In the genomic region with DNA sequence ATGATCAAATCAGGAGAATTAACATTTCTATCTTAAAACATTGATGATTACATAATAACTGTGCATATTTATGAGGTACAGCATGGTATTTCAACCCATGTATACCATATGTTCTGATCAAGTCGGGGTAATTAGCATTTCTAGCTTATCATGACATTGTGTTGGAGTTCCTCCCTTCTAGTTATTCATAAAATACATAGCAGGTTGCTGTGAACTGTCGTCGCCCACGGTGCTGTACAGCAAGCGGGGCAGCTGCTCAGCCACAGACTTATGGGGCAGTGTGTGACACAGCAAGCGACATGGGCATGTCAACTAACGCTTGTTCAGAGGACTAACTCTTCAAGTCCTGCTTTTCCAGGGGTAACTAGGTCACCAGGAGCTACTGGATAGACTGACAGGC, we compare ENCODE assay signal across 20 mouse cellular contexts.
DNase-seq lines count a peak whose midpoint lies in the region; ATAC-seq and TF ChIP-seq lines count a peak whose summit lies in the region.
"Had no signal": no experiment of that assay in that cellular context is flagged by ENCODE, and none has a peak within 500 bp of the region (broad histone marks: within the 10 kb centered on the region; RNA-seq: fewer than 3 reads in every experiment).

No protein-coding gene starts in this region.

- peak; percentile 22 to 42 for DNase-seq in frontal cortex, adult 2 months (ENCODE audit: extremely low spot score in 1 of 2, low spot score in 1 of 2)
- DNase-seq in frontal cortex, postnatal 14 days (ENCODE audit: low spot score in 2 of 2), result no peak
- peak; percentile 15 for DNase-seq in right cerebral cortex, postnatal 14 days
- no peak for DNase-seq in right cerebral cortex, postnatal 36 days (ENCODE audit: low spot score in 2 of 2)
- DNase-seq in layer of hippocampus, adult 18-20 months (ENCODE audit: low spot score in 2 of 2), result peak; percentile 28 to 71
- DNase-seq in layer of hippocampus, adult 9-11 months, result peak; percentile 67
- DNase-seq: adrenal gland, adult 8-10 months; adrenal gland, postnatal 36 days; cerebellum, adult 11 months; cerebellum, adult 9-10 months; cerebellum, postnatal 25 days; gastrocnemius, postnatal 10 days; heart, adult 18-20 months; heart, postnatal 10 days had no signal

- no peaks in the 10 kb centered on the region for H3K4me1 ChIP-seq in intestine, postnatal 0 days (replicated peaks; ENCODE audit: control insufficient read depth, insufficient read depth, low read length)
- H3K4me1 ChIP-seq: embryonic facial prominence, embryonic 12.5 days; forebrain, embryonic 12.5 days; heart, embryonic 10.5 days; hindbrain, embryonic 13.5 days had no signal

- no peak overlapping the region for H3K4me3 ChIP-seq in intestine, postnatal 0 days (ENCODE audit: low read depth, low read length)
- H3K4me3 ChIP-seq: embryonic facial prominence, embryonic 12.5 days; forebrain, embryonic 12.5 days; heart, embryonic 10.5 days; hindbrain, embryonic 13.5 days had no signal

- no peaks in the 10 kb centered on the region for H3K36me3 ChIP-seq in intestine, postnatal 0 days (ENCODE audit: control insufficient read depth, insufficient read depth)
- H3K36me3 ChIP-seq: embryonic facial prominence, embryonic 12.5 days; forebrain, embryonic 12.5 days; heart, embryonic 10.5 days; hindbrain, embryonic 13.5 days had no signal

- H3K27ac ChIP-seq in intestine, postnatal 0 days (ENCODE audit: low read depth, low read length), result no peak overlapping the region
- H3K27ac ChIP-seq: embryonic facial prominence, embryonic 12.5 days; forebrain, embryonic 12.5 days; heart, embryonic 10.5 days; hindbrain, embryonic 13.5 days; hindbrain, postnatal 0 days had no signal

- 87% methylated on average over 7 of the region's 7 CpGs for WGBS in intestine, postnatal 0 days

- no peak for ATAC-seq in intestine, postnatal 0 days
- ATAC-seq: hindbrain, postnatal 0 days had no signal

- no peaks in the 10 kb centered on the region for H3K9me3 ChIP-seq in intestine, postnatal 0 days (ENCODE audit: control insufficient read depth)
- H3K9me3 ChIP-seq: embryonic facial prominence, embryonic 12.5 days; forebrain, embryonic 12.5 days; heart, embryonic 10.5 days; hindbrain, embryonic 13.5 days had no signal

- H3K27me3 ChIP-seq in intestine, postnatal 0 days (replicated peaks; ENCODE audit: control insufficient read depth, insufficient read depth, low read length), result no peaks in the 10 kb centered on the region
- H3K27me3 ChIP-seq: embryonic facial prominence, embryonic 12.5 days; forebrain, embryonic 12.5 days; hindbrain, embryonic 13.5 days had no signal

- TF ChIP-seq CTCF in intestine, postnatal 0 days (IDR thresholded peaks at IDR 0.05; ENCODE audit: low read depth), result no peak

- H3K9ac ChIP-seq in intestine, postnatal 0 days (ENCODE audit: low read depth, low read length), result no peak overlapping the region
- H3K9ac ChIP-seq: embryonic facial prominence, embryonic 12.5 days; forebrain, embryonic 12.5 days; hindbrain, embryonic 13.5 days had no signal

- no peak overlapping the region for H3K4me2 ChIP-seq in intestine, postnatal 0 days (replicated peaks; ENCODE audit: low read depth)
- H3K4me2 ChIP-seq: embryonic facial prominence, embryonic 12.5 days; forebrain, embryonic 12.5 days; hindbrain, embryonic 13.5 days had no signal

Comparison
In these comparisons a context has a peak if more than half of its experiments do, and no peak if none do; other contexts are left out.
1. DNase-seq: peak in frontal cortex, adult 2 months (2 of 2), right cerebral cortex, postnatal 14 days (single experiment), layer of hippocampus, adult 18-20 months (2 of 2) and layer of hippocampus, adult 9-11 months (single experiment); none in frontal cortex, postnatal 14 days (0 of 2) and right cerebral cortex, postnatal 36 days (0 of 2).